Mouse (Mus musculus): Measurements from ENCODE around the gene Sv2a.

GRCm38 (mm10) chr3:96172197-96173178 is 8.5 kb upstream of the Sv2a start, which contains the start of gene Sf3b4:
- no peak for TF ChIP-seq CTCF (IDR thresholded peaks at IDR 0.05; ENCODE audit: low read depth)
- no peak for TF ChIP-seq EP300 (optimal IDR thresholded peaks at IDR 0.05)
